Mouse (Mus musculus) ES-Bruce4 (cell line): ENCODE results near the gene 2310039H08Rik.

Source experiments
- CTCF ChIP-seq: IDR thresholded peaks from one replicate; pipeline ENCODE4 v1.8.1; 2011; ENCODE audit warnings: low read depth, low read length
- EP300 ChIP-seq: IDR thresholded peaks from 2 replicates; pipeline ENCODE4 v1.6.1; 2011; ENCODE audit warnings: low read depth, low read length; ENCODE audit not compliant: insufficient read depth
- POLR2A ChIP-seq: IDR thresholded peaks from one replicate; pipeline ENCODE4 v1.8.1; 2011; ENCODE audit warnings: low read length; ENCODE audit not compliant: insufficient read depth

DNA sequence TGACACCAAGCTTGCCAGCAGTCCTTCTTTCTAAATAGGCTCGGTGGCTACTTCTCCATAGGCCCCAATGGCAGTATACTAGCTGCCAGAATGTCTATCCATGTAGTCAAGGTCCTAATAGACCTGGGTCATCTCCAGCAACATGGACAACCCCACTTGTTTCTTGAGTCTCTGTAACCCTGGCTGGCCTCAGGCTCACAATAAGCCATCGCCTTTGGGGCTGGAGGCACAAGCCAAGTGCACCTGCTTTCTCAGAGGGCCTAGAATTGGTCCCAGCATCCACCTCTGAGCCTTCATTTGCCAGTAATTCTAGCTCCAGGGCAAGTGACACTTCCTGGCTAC, 1.7 kb downstream of the 2310039H08Rik start:
- TF ChIP-seq CTCF (no peak), POLR2A (no peak), EP300 (no peak)
